Mouse (Mus musculus): ENCODE data around the gene Cbs. TPM values are rescaled to one million over a fixed set of nuclear protein-coding genes. Genes with fewer than 3 reads are reported as not detected.

Gene Cbs
- total and polyA plus RNA-seq, 3 experiments, result 1.2 to 1.9 (median 1.4) TPM

DNA sequence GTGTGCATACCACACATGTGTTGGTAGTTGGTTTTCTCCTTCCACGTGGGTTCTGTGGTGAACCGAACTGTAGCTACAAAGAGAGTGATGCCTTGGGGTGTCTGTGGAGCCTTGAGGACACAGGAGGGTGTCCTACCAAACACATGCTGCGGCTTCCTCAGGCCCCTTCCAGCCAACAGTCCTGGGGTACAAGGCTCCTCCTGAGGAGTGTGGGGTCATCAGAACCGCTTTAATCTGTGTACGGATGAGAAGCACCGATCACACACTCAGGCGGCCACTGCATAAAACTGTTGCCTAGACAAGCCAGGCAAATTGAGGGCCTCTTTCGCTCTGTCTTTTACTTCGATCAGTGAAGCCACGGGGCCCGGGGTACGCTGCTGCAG lies 73.4 kb downstream of the Cbs start:
- TF ChIP-seq ZC3H11A (IDR thresholded peaks at IDR 0.05; ENCODE audit: low read depth, low read length) (no peak), JUND (conservative IDR thresholded peaks at IDR 0.05; ENCODE audit: low read depth, low read length) (no peak), GABPA (IDR thresholded peaks at IDR 0.05; ENCODE audit: insufficient replicate concordance, low read depth, low read length) (no peak), MYC (IDR thresholded peaks at IDR 0.05; ENCODE audit: low read depth, low read length) (peak; percentile 40; the same call in 1 of the 2 replicates), RAD21 (IDR thresholded peaks at IDR 0.05; ENCODE audit: low read depth, low read length) (no peak), MXI1 (IDR thresholded peaks at IDR 0.05; ENCODE audit: low read depth, low read length) (peak; percentile 34; the same call in 1 of the 2 replicates)
- peak overlapping the region; percentile 59 to 70 (median 61) for H3K4me3 ChIP-seq (replicated peaks in 1 of 3; ENCODE audit: low read depth in 2 of 3, low read length in 2 of 3, poor library complexity in 1 of 3)
- H3K4me2 ChIP-seq (ENCODE audit: insufficient read depth, low read depth, poor library complexity, severe bottlenecking), result peak overlapping the region; percentile 39
- peaks cover 7 to 33% of the 10 kb centered on the region in 2 experiments for H3K4me1 ChIP-seq (ENCODE audit: control insufficient read depth in 1 of 2, insufficient read depth in 2 of 2)
- in situ Hi-C loops (cut with MboI; ENCODE audit: low pct_ligation_motif_present, low pct_unique_long_range_greater_than_20kb, low sequenced_read_pairs), result no loop called here
- H3K27ac ChIP-seq (ENCODE audit: insufficient read depth, low read depth), result peak overlapping the region; percentile 40
- dilution Hi-C loops (cut with MboI; ENCODE audit: extremely low pct_ligation_motif_present, extremely low pct_unique_long_range_greater_than_20kb, low sequenced_read_pairs), result no loop called here
- no peaks in the 10 kb centered on the region for H3K27me3 ChIP-seq (replicated peaks)
- H3K9ac ChIP-seq (ENCODE audit: insufficient read depth, low read depth), result peak overlapping the region; percentile 91
- DNase-seq (ENCODE audit: extremely low read depth), result peak; percentile 26
- H3K79me2 ChIP-seq (replicated peaks; ENCODE audit: control insufficient read depth, extremely low read depth, insufficient read depth, poor library complexity, severe bottlenecking), result peaks cover 28% of the 10 kb centered on the region
- no peaks in the 10 kb centered on the region for H3K9me3 ChIP-seq (replicated peaks; ENCODE audit: low read length)
- peaks cover 0 to 10% of the 10 kb centered on the region in 2 experiments for H3K36me3 ChIP-seq (replicated peaks in 1 of 2; ENCODE audit: control insufficient read depth in 1 of 2, insufficient read depth in 1 of 2, low read length in 1 of 2)

- in situ Hi-C loops (cut with MboI; ENCODE audit: low pct_ligation_motif_present, low pct_unique_long_range_greater_than_20kb, low sequenced_read_pairs) (no loop called here), dilution Hi-C loops (cut with MboI; ENCODE audit: extremely low pct_ligation_motif_present, extremely low pct_unique_long_range_greater_than_20kb, low sequenced_read_pairs) (no loop called here)
- Histone ChIP-seq H3K27ac (ENCODE audit: insufficient read depth, low read depth) (peak overlapping the region; percentile 26; the same call in 1 of the 2 replicates), H3K9ac (ENCODE audit: insufficient read depth, low read depth) (peak overlapping the region; percentile 95), H3K4me2 (ENCODE audit: insufficient read depth, low read depth, poor library complexity, severe bottlenecking) (peak overlapping the region; percentile 92), H3K4me3 (replicated peaks in 1 of 3; ENCODE audit: low read depth in 2 of 3, low read length in 2 of 3, poor library complexity in 1 of 3) (peak overlapping the region; percentile 65 to 92 (median 80)), H3K4me1 (ENCODE audit: control insufficient read depth in 1 of 2, insufficient read depth in 2 of 2) (peaks cover 4 to 27% of the 10 kb centered on the region in 2 experiments; a peak in 3 of 4 replicates), H3K27me3 (replicated peaks) (no peaks in the 10 kb centered on the region), H3K36me3 (replicated peaks in 1 of 2; ENCODE audit: control insufficient read depth in 1 of 2, insufficient read depth in 1 of 2, low read length in 1 of 2) (peaks cover 4 to 24% of the 10 kb centered on the region in 2 experiments), H3K9me3 (replicated peaks; ENCODE audit: low read length) (no peaks in the 10 kb centered on the region), H3K79me2 (replicated peaks; ENCODE audit: control insufficient read depth, extremely low read depth, insufficient read depth, poor library complexity, severe bottlenecking) (peaks cover 6% of the 10 kb centered on the region; the same call in 1 of the 2 replicates)
- peak; percentile 85 for DNase-seq (ENCODE audit: extremely low read depth)
- TF ChIP-seq MYC (IDR thresholded peaks at IDR 0.05; ENCODE audit: low read depth, low read length) (peak; percentile 76), KAT2A (IDR thresholded peaks at IDR 0.05; ENCODE audit: insufficient replicate concordance, low read length) (no peak; the same call in 1 of the 2 replicates), HCFC1 (IDR thresholded peaks at IDR 0.05; ENCODE audit: low read depth, low read length) (peak; percentile 67), CTCF (conservative IDR thresholded peaks at IDR 0.05 in 1 of 2, IDR thresholded peaks at IDR 0.05 in 1 of 2; ENCODE audit: low read depth in 2 of 2, low read length in 2 of 2) (no peak), NRF1 (IDR thresholded peaks at IDR 0.05; ENCODE audit: low read depth, low read length) (no peak), ZKSCAN1 (IDR thresholded peaks at IDR 0.05; ENCODE audit: borderline replicate concordance, low read depth, low read length) (no peak), EP300 (IDR thresholded peaks at IDR 0.05; ENCODE audit: low read length) (no peak), POLR2A (IDR thresholded peaks at IDR 0.05; ENCODE audit: low read depth, low read length) (peak; percentile 96), MXI1 (IDR thresholded peaks at IDR 0.05; ENCODE audit: low read depth, low read length) (0 out of 2 replicates have a peak, but pooled peaks have one; percentile 33), E2F4 (IDR thresholded peaks at IDR 0.05; ENCODE audit: insufficient replicate concordance, low read depth, low read length) (no peak), USF1 (IDR thresholded peaks at IDR 0.05; ENCODE audit: low read depth, low read length) (peak; percentile 28; the same call in 1 of the 2 replicates), ZC3H11A (IDR thresholded peaks at IDR 0.05; ENCODE audit: low read depth, low read length) (no peak), MEF2A (IDR thresholded peaks at IDR 0.05; ENCODE audit: borderline replicate concordance, low read depth, low read length) (no peak), JUND (conservative IDR thresholded peaks at IDR 0.05; ENCODE audit: low read depth, low read length) (no peak), SMC3 (IDR thresholded peaks at IDR 0.05; ENCODE audit: low read depth, low read length) (no peak), ELF1 (IDR thresholded peaks at IDR 0.05; ENCODE audit: low read depth, low read length) (peak; percentile 83), TBP (conservative IDR thresholded peaks at IDR 0.05; ENCODE audit: low read depth, low read length) (peak; percentile 98), JUN (IDR thresholded peaks at IDR 0.05; ENCODE audit: insufficient read depth, low read depth, low read length) (no peak), MAX (IDR thresholded peaks at IDR 0.05; ENCODE audit: low read length) (no peak; the same call in 1 of the 2 replicates), TCF12 (IDR thresholded peaks at IDR 0.05; ENCODE audit: low read depth, low read length) (peak; percentile 52; the same call in 1 of the 2 replicates), RCOR1 (conservative IDR thresholded peaks at IDR 0.05; ENCODE audit: low read depth, low read length) (no peak), RAD21 (IDR thresholded peaks at IDR 0.05; ENCODE audit: low read depth, low read length) (no peak), BHLHE40 (IDR thresholded peaks at IDR 0.05; ENCODE audit: low read depth, low read length) (peak; percentile 82), ZMIZ1 (IDR thresholded peaks at IDR 0.05; ENCODE audit: low read depth, low read length) (peak; percentile 85; the same call in 1 of the 2 replicates), ETS1 (conservative IDR thresholded peaks at IDR 0.05; ENCODE audit: low read depth, low read length) (no peak), MAZ (IDR thresholded peaks at IDR 0.05; ENCODE audit: low read depth, low read length) (no peak), MAFK (IDR thresholded peaks at IDR 0.05; ENCODE audit: insufficient replicate concordance, low read length) (no peak), USF2 (conservative IDR thresholded peaks at IDR 0.05; ENCODE audit: low read depth, low read length) (no peak)
Observed at GRCm38 (mm10) chr17:31559021-31559789, 77.8 kb downstream of the Cbs start.

Data from CH12.LX (cell line).